Mouse (Mus musculus): Measurements from ENCODE around the gene Mgrn1. TPM values are rescaled to one million over a fixed set of nuclear protein-coding genes. Genes with fewer than 3 reads are reported as not detected.

The Mgrn1 gene
- polyA plus RNA-seq, 1 experiment = 98.3 TPM

- no peak overlapping the region for H3K27ac ChIP-seq (ENCODE audit: control insufficient read depth, insufficient read depth, low read length)
- H3K4me3 ChIP-seq (ENCODE audit: control insufficient read depth, insufficient read depth, low read length) = no peak overlapping the region
- no peak for DNase-seq
- TF ChIP-seq POLR2A (IDR thresholded peaks at IDR 0.05; ENCODE audit: control insufficient read depth, extremely low read depth, insufficient read depth, low read length, poor library complexity) (no peak), CTCF (IDR thresholded peaks at IDR 0.05; ENCODE audit: borderline replicate concordance, control insufficient read depth, extremely low read depth, insufficient read depth, low read length, poor library complexity) (no peak)
- H3K4me1 ChIP-seq (replicated peaks; ENCODE audit: control insufficient read depth, insufficient read depth, low read length) = no peaks in the 10 kb centered on the region
- WGBS = 82% methylated on average over 7 of the region's 7 CpGs
- H3K36me3 ChIP-seq (ENCODE audit: control insufficient read depth, insufficient read depth, low read length) = no peaks in the 10 kb centered on the region
- H3K27me3 ChIP-seq (ENCODE audit: control insufficient read depth, insufficient read depth, low read length) = no peaks in the 10 kb centered on the region
Measured at GRCm38 (mm10) chr16:4850361-4850760, 35.7 kb upstream of the Mgrn1 start.

- no peak for DNase-seq
- no peaks in the 10 kb centered on the region for H3K4me1 ChIP-seq (replicated peaks; ENCODE audit: control insufficient read depth, insufficient read depth, low read length)
- no peak overlapping the region for H3K27ac ChIP-seq (ENCODE audit: control insufficient read depth, insufficient read depth, low read length)
- no peak overlapping the region for H3K4me3 ChIP-seq (ENCODE audit: control insufficient read depth, insufficient read depth, low read length)
- TF ChIP-seq POLR2A (IDR thresholded peaks at IDR 0.05; ENCODE audit: control insufficient read depth, extremely low read depth, insufficient read depth, low read length, poor library complexity) (no peak), CTCF (IDR thresholded peaks at IDR 0.05; ENCODE audit: borderline replicate concordance, control insufficient read depth, extremely low read depth, insufficient read depth, low read length, poor library complexity) (no peak)
- WGBS = 91% methylated on average over 5 of the region's 5 CpGs
- no peaks in the 10 kb centered on the region for H3K36me3 ChIP-seq (ENCODE audit: control insufficient read depth, insufficient read depth, low read length)
- H3K27me3 ChIP-seq (ENCODE audit: control insufficient read depth, insufficient read depth, low read length) = no peaks in the 10 kb centered on the region
Measured at GRCm38 (mm10) chr16:4850938-4851628, 35.0 kb upstream of the Mgrn1 start.

GRCm38 (mm10) chr16:4855046-4855650 lies 30.9 kb upstream of the Mgrn1 start:
- Histone ChIP-seq H3K27me3 (ENCODE audit: control insufficient read depth, insufficient read depth, low read length) (no peaks in the 10 kb centered on the region), H3K4me1 (replicated peaks; ENCODE audit: control insufficient read depth, insufficient read depth, low read length) (no peaks in the 10 kb centered on the region), H3K27ac (ENCODE audit: control insufficient read depth, insufficient read depth, low read length) (no peak overlapping the region), H3K36me3 (ENCODE audit: control insufficient read depth, insufficient read depth, low read length) (no peaks in the 10 kb centered on the region), H3K4me3 (ENCODE audit: control insufficient read depth, insufficient read depth, low read length) (no peak overlapping the region)
- WGBS = 65% methylated on average over 5 of the region's 5 CpGs
- DNase-seq = no peak
- TF ChIP-seq POLR2A (IDR thresholded peaks at IDR 0.05; ENCODE audit: control insufficient read depth, extremely low read depth, insufficient read depth, low read length, poor library complexity) (no peak), CTCF (IDR thresholded peaks at IDR 0.05; ENCODE audit: borderline replicate concordance, control insufficient read depth, extremely low read depth, insufficient read depth, low read length, poor library complexity) (no peak)

- H3K36me3 ChIP-seq (ENCODE audit: control insufficient read depth, insufficient read depth, low read length) = no peaks in the 10 kb centered on the region
- DNase-seq = peak; percentile 30
- no peaks in the 10 kb centered on the region for H3K27me3 ChIP-seq (ENCODE audit: control insufficient read depth, insufficient read depth, low read length)
- H3K4me3 ChIP-seq (ENCODE audit: control insufficient read depth, insufficient read depth, low read length) = no peak overlapping the region
- no peak overlapping the region for H3K27ac ChIP-seq (ENCODE audit: control insufficient read depth, insufficient read depth, low read length)
- no peaks in the 10 kb centered on the region for H3K4me1 ChIP-seq (replicated peaks; ENCODE audit: control insufficient read depth, insufficient read depth, low read length)
- WGBS = 65% methylated on average over 10 of the region's 10 CpGs
- TF ChIP-seq POLR2A (IDR thresholded peaks at IDR 0.05; ENCODE audit: control insufficient read depth, extremely low read depth, insufficient read depth, low read length, poor library complexity) (no peak), CTCF (IDR thresholded peaks at IDR 0.05; ENCODE audit: borderline replicate concordance, control insufficient read depth, extremely low read depth, insufficient read depth, low read length, poor library complexity) (no peak)
Measured at GRCm38 (mm10) chr16:4861392-4861791, 24.7 kb upstream of the Mgrn1 start.

GRCm38 (mm10) chr16:4862863-4863483 lies 23.1 kb upstream of the Mgrn1 start:
- Histone ChIP-seq H3K27ac (ENCODE audit: control insufficient read depth, insufficient read depth, low read length) (no peak overlapping the region), H3K4me3 (ENCODE audit: control insufficient read depth, insufficient read depth, low read length) (no peak overlapping the region), H3K27me3 (ENCODE audit: control insufficient read depth, insufficient read depth, low read length) (no peaks in the 10 kb centered on the region), H3K4me1 (replicated peaks; ENCODE audit: control insufficient read depth, insufficient read depth, low read length) (no peaks in the 10 kb centered on the region), H3K36me3 (ENCODE audit: control insufficient read depth, insufficient read depth, low read length) (no peaks in the 10 kb centered on the region)
- no peak for TF ChIP-seq POLR2A (IDR thresholded peaks at IDR 0.05; ENCODE audit: control insufficient read depth, extremely low read depth, insufficient read depth, low read length, poor library complexity)
- TF ChIP-seq CTCF (IDR thresholded peaks at IDR 0.05; ENCODE audit: borderline replicate concordance, control insufficient read depth, extremely low read depth, insufficient read depth, low read length, poor library complexity) = peak; percentile 83
- peak; percentile 75 for DNase-seq
- WGBS = 43% methylated on average over 9 of the region's 9 CpGs

GRCm38 (mm10) chr16:4863742-4864141 lies 22.3 kb upstream of the Mgrn1 start:
- Histone ChIP-seq H3K4me1 (replicated peaks; ENCODE audit: control insufficient read depth, insufficient read depth, low read length) (0 out of 2 replicates have a peak, but pooled peaks cover under 1% of the 10 kb centered on the region), H3K27me3 (ENCODE audit: control insufficient read depth, insufficient read depth, low read length) (no peaks in the 10 kb centered on the region), H3K27ac (ENCODE audit: control insufficient read depth, insufficient read depth, low read length) (no peak overlapping the region), H3K36me3 (ENCODE audit: control insufficient read depth, insufficient read depth, low read length) (no peaks in the 10 kb centered on the region), H3K4me3 (ENCODE audit: control insufficient read depth, insufficient read depth, low read length) (no peak overlapping the region)
- no peak for DNase-seq
- no peak for TF ChIP-seq CTCF (IDR thresholded peaks at IDR 0.05; ENCODE audit: borderline replicate concordance, control insufficient read depth, extremely low read depth, insufficient read depth, low read length, poor library complexity)
- TF ChIP-seq POLR2A (IDR thresholded peaks at IDR 0.05; ENCODE audit: control insufficient read depth, extremely low read depth, insufficient read depth, low read length, poor library complexity) = no peak
- 95% methylated on average over 8 of the region's 8 CpGs for WGBS
